Mouse (Mus musculus) thymus, postnatal 4 days (tissue): ENCODE results near the gene Dctn2.

ENCODE experiments used
- DNase-seq: peaks from one replicate; pipeline ENCODE4 v3.0.0; 2021

The Dctn2 gene

DNA sequence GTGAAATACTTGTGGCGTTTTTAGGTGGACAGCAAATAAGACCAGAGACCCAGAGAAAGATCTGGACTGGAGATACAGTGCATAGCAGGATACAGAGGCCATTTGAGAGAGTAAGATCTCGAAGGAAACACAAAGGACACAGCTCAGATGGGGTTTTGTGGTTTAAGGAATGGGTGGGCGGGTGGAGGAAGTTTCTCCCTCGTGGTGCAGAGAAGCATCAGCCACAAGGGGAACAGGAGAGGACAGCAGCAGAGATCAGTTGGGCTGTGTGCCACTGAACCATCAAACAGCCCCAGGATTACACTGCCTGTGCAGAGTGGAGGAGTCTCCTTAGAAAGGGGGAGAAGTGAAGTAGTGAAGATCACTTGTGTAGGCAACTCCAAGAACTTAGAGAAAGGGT lies 51.8 kb downstream of the Dctn2 start:
- no peak for DNase-seq

DNA sequence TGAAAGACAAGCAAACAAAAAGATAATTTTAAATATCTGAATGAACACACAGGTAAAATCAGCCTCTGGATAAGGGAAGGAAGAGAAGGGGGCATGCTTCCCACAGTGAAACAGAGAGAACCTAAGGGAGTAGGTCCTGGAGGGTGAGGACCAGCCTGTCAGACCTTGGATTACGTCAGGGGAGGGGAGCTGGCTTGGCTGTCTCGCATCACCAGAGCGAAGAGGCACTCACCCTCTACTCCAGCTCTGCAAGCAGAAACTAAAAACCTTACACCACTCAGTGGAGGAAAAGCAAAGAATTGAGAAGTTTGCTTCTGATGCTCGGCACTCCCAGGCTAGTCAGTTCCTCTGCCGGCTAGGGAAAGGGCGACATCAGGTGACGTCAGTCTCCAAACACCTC lies 53.8 kb downstream of the Dctn2 start:
- DNase-seq: no peak

GRCm38 (mm10) chr10:127321621-127322020 lies 55.5 kb downstream of the Dctn2 start, which contains the start of gene Arhgap9:
Gene Arhgap9 (plus strand): TSS chr10:127321964.
- peak; percentile 57 for DNase-seq

DNA sequence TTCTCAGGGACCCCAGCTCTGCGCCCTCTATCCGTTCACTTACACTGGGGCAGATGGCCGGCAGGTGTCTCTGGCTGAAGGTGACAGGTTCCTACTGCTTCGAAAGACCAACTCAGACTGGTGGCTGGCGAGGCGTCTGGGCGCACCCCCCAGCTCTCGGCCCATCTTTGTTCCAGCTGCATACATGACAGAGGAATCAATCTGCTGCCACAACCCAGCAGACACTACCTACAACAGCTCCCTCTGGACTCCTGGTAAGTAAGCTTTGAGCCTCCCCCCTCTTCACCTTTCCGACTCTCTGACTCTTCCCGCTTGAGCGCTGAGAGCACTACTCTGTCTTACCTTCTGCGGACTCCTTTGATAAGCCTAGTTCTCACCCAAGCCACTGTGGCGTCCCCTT lies 56.0 kb downstream of the Dctn2 start:
- DNase-seq: peak; percentile 59

DNA sequence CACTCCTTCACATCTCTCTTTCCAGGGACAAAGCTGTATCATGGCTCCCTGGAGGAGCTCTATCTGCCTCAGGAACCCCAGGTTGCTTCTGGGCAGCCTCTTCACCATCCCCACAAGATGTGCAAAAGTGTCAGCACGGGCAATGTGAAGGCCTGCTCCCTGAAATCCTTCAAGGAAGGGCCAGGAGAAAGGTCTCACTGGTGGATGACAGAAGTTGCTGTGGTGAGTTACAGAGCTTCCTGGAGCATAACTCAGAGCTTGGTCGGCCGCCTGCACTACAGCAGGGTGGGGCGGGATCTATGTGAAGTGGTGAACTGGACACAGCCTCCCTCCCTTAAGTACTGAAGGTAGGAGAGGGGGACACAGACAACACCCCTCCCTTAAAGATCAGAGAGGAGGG lies 56.5 kb downstream of the Dctn2 start:
- peak; percentile 52 for DNase-seq

- DNase-seq: peak; percentile 70
Observed at GRCm38 (mm10) chr10:127323131-127323855, 57.1 kb downstream of the Dctn2 start.

- peak; percentile 90 for DNase-seq
Observed at GRCm38 (mm10) chr10:127324495-127324894, 58.3 kb downstream of the Dctn2 start.

DNA sequence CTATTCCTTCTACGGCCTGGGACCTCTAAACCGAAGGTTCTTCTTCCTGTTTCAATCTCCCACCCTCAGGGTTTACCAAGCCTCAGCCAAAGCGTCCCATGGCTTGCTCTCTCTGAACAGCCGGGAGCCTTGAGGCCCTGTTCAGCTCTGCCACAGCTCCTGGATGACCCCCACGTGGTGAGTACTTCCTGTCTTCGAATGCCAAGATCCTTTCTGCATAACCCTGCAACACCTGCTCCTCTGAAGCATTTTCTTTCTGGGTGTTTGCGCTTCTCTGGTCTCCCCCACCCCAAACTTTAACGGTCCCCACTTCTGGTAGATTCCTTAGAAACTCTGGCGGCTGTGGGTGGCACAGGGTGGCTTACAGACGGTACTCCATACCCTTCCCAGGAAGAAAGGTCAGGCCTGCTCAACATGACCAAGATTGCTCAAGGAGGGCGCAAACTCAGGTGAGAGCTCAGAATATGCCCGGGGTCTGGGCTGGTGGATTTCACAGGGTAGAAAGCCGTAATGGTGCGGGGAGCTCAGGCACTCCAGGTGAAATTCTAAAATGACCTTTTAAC lies 59.4 kb downstream of the Dctn2 start:
- peak; percentile 70 for DNase-seq

GRCm38 (mm10) chr10:127326017-127326801 lies 60.0 kb downstream of the Dctn2 start:
- DNase-seq: peak; percentile 74

- no peak for DNase-seq
Observed at GRCm38 (mm10) chr10:127326828-127327227, 60.7 kb downstream of the Dctn2 start.

- DNase-seq: no peak
Observed at GRCm38 (mm10) chr10:127327461-127328145, 61.4 kb downstream of the Dctn2 start.

- no peak for DNase-seq
Observed at GRCm38 (mm10) chr10:127330212-127330611, 64.0 kb downstream of the Dctn2 start.
